Mouse (Mus musculus) E14TG2a.4 (cell line): ENCODE results near the gene Corin.

Source experiments
- CTCF ChIP-seq: conservative IDR thresholded peaks from 2 replicates; pipeline ENCODE4 v1.5.1; 2014; ENCODE audit warnings: low read length
- NANOG ChIP-seq: IDR thresholded peaks from 2 replicates; pipeline ENCODE4 v1.6.1; 2014; ENCODE audit warnings: borderline replicate concordance, low read length, mixed read lengths
- POU5F1 ChIP-seq: IDR thresholded peaks from 2 replicates; pipeline ENCODE4 v1.6.1; 2014; ENCODE audit warnings: low read length, borderline replicate concordance

DNA sequence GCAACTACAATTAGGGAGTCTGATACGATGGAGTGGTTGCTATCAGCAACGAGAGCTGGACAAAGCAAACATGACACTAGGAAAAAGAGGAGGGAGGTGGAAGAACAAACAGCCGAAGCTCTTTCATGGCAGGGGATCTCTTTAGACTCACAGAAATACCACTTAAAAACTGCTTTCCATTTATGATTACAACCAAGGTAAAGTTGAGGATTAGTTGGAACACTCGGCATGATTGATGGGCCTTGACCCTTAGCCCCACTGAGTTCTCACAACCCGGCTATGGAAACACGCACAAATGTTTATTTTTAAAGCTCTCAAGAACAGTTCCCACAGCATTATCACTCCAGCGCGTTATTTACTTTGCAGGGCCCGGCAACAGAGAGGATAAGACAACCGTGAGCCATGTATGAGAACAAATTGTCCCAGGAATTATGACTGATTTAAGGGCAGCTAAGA lies 92.4 kb downstream of the Corin start:
- TF ChIP-seq CTCF, result no peak
- no peak for TF ChIP-seq NANOG
- no peak for TF ChIP-seq POU5F1
